Mouse (Mus musculus): ENCODE data around the gene Lamb2. TPM values are rescaled to one million over a fixed set of nuclear protein-coding genes. Genes with fewer than 3 reads are reported as not detected.

The Lamb2 gene
- polyA plus RNA-seq, 1 experiment from 2014 or later: 37.9 TPM

GRCm38 (mm10) chr9:108452291-108452906, 27.1 kb upstream of the Lamb2 start:
- peak; percentile 83 for ATAC-seq (ENCODE audit: low FRiP score)
- Histone ChIP-seq H3K4me2 (peak overlapping the region; percentile 84), H3K27ac (peak overlapping the region; percentile 95), H3K4me3 (replicated peaks) (peak overlapping the region; percentile 53), H3K9me3 (no peaks in the 10 kb centered on the region), H3K4me1 (peaks cover 46% of the 10 kb centered on the region), H3K9ac (peak overlapping the region; percentile 66), H3K27me3 (0 out of 2 replicates have a peak, but pooled peaks cover 3% of the 10 kb centered on the region), H3K36me3 (replicated peaks) (peaks cover 18% of the 10 kb centered on the region)
- WGBS: under 1% methylated on average over 40 of the region's 40 CpGs

GRCm38 (mm10) chr9:108452911-108453310, 26.6 kb upstream of the Lamb2 start:
- H3K4me3 ChIP-seq (replicated peaks): peak overlapping the region; percentile 53
- H3K9me3 ChIP-seq: no peaks in the 10 kb centered on the region
- peak overlapping the region; percentile 95 for H3K27ac ChIP-seq
- H3K36me3 ChIP-seq (replicated peaks): peaks cover 13% of the 10 kb centered on the region
- peaks cover 46% of the 10 kb centered on the region for H3K4me1 ChIP-seq
- WGBS: 47% methylated on average over 6 of the region's 6 CpGs
- ATAC-seq (ENCODE audit: low FRiP score): peak; percentile 6; the same call in 1 of the 2 replicates
- peak overlapping the region; percentile 66; the same call in 1 of the 2 replicates for H3K9ac ChIP-seq
- H3K27me3 ChIP-seq: 0 out of 2 replicates have a peak, but pooled peaks cover 3% of the 10 kb centered on the region
- H3K4me2 ChIP-seq: peak overlapping the region; percentile 84

GRCm38 (mm10) chr9:108453458-108453857, 26.1 kb upstream of the Lamb2 start:
- no peak overlapping the region for H3K4me3 ChIP-seq (replicated peaks)

GRCm38 (mm10) chr9:108454429-108454828, 25.1 kb upstream of the Lamb2 start:
- H3K4me1 ChIP-seq: peaks cover 37% of the 10 kb centered on the region
- WGBS: 86% methylated on average over 6 of the region's 6 CpGs
- 0 out of 2 replicates have a peak, but pooled peaks cover 10% of the 10 kb centered on the region for H3K27me3 ChIP-seq
- no peak for ATAC-seq (ENCODE audit: low FRiP score)
- no peak overlapping the region for H3K9ac ChIP-seq
- H3K9me3 ChIP-seq: no peaks in the 10 kb centered on the region
- H3K4me2 ChIP-seq: no peak overlapping the region
- no peak overlapping the region for H3K4me3 ChIP-seq (replicated peaks)
- no peaks in the 10 kb centered on the region for H3K36me3 ChIP-seq (replicated peaks)
- H3K27ac ChIP-seq: no peak overlapping the region

More at GRCm38 (mm10) chr9:108453458-108453857, 26.1 kb upstream of the Lamb2 start:
- H3K27ac ChIP-seq: no peak overlapping the region
- 0 out of 2 replicates have a peak, but pooled peaks cover 3% of the 10 kb centered on the region for H3K27me3 ChIP-seq
- H3K36me3 ChIP-seq (replicated peaks): peaks cover 7% of the 10 kb centered on the region
- H3K4me1 ChIP-seq: peaks cover 46% of the 10 kb centered on the region
- ATAC-seq (ENCODE audit: low FRiP score): no peak
- peak overlapping the region; percentile 84; the same call in 1 of the 2 replicates for H3K4me2 ChIP-seq
- H3K9me3 ChIP-seq: no peaks in the 10 kb centered on the region
- H3K9ac ChIP-seq: no peak overlapping the region
- 81% methylated on average over 4 of the region's 4 CpGs for WGBS

- Histone ChIP-seq H3K27ac (no peak overlapping the region), H3K36me3 (replicated peaks) (no peaks in the 10 kb centered on the region), H3K9me3 (no peaks in the 10 kb centered on the region), H3K4me2 (no peak overlapping the region), H3K4me1 (peaks cover 23% of the 10 kb centered on the region), H3K4me3 (replicated peaks) (no peak overlapping the region), H3K27me3 (0 out of 2 replicates have a peak, but pooled peaks cover 11% of the 10 kb centered on the region), H3K9ac (no peak overlapping the region)
- no peak for ATAC-seq (ENCODE audit: low FRiP score)
- WGBS: 81% methylated on average over 12 of the region's 12 CpGs
Observed at GRCm38 (mm10) chr9:108455747-108456571, 23.6 kb upstream of the Lamb2 start.

- 0 out of 2 replicates have a peak, but pooled peaks cover 11% of the 10 kb centered on the region for H3K27me3 ChIP-seq
- H3K9me3 ChIP-seq: no peaks in the 10 kb centered on the region
- H3K36me3 ChIP-seq (replicated peaks): no peaks in the 10 kb centered on the region
- no peak overlapping the region for H3K27ac ChIP-seq
- no peak overlapping the region for H3K9ac ChIP-seq
- no peak overlapping the region for H3K4me3 ChIP-seq (replicated peaks)
- ATAC-seq (ENCODE audit: low FRiP score): no peak
- H3K4me2 ChIP-seq: no peak overlapping the region
- peaks cover 23% of the 10 kb centered on the region for H3K4me1 ChIP-seq
- WGBS: 88% methylated on average over 10 of the region's 10 CpGs
Observed at GRCm38 (mm10) chr9:108456953-108457352, 22.6 kb upstream of the Lamb2 start.

- WGBS: 90% methylated on average over 1 of the region's 1 CpGs
- H3K4me2 ChIP-seq: peak overlapping the region; percentile 87
- peaks cover 13% of the 10 kb centered on the region for H3K4me1 ChIP-seq
- no peak overlapping the region for H3K9ac ChIP-seq
- H3K27me3 ChIP-seq: 0 out of 2 replicates have a peak, but pooled peaks cover 11% of the 10 kb centered on the region
- H3K9me3 ChIP-seq: no peaks in the 10 kb centered on the region
- no peak for ATAC-seq (ENCODE audit: low FRiP score)
- H3K27ac ChIP-seq: peak overlapping the region; percentile 82; the same call in 1 of the 2 replicates
- H3K4me3 ChIP-seq (replicated peaks): peak overlapping the region; percentile 95
- H3K36me3 ChIP-seq (replicated peaks): peaks cover 20% of the 10 kb centered on the region
Observed at GRCm38 (mm10) chr9:108459939-108460318, 19.6 kb upstream of the Lamb2 start.

- H3K4me2 ChIP-seq: peak within 1 kb of the TSS; percentile 87
- H3K9me3 ChIP-seq: no peaks in the 10 kb centered on the region
- peak within 1 kb of the TSS; percentile 95 for H3K4me3 ChIP-seq (replicated peaks)
- H3K36me3 ChIP-seq (replicated peaks): peaks cover 26% of the 10 kb centered on the region
- peak within 1 kb of the TSS; percentile 91 for H3K9ac ChIP-seq
- 0 out of 2 replicates have a peak, but pooled peaks cover 11% of the 10 kb centered on the region for H3K27me3 ChIP-seq
- H3K4me1 ChIP-seq: peaks cover 13% of the 10 kb centered on the region
- H3K27ac ChIP-seq: peak within 1 kb of the TSS; percentile 82
- ATAC-seq (ENCODE audit: low FRiP score): peak; percentile 86
- under 1% methylated on average over 51 of the region's 52 CpGs for WGBS
Observed at GRCm38 (mm10) chr9:108460319-108461178, 19.0 kb upstream of the Lamb2 start, which contains the start of gene Ccdc71. Ccdc71 (plus strand) TSS chr9:108460527.

- H3K36me3 ChIP-seq (replicated peaks): peaks cover 33% of the 10 kb centered on the region
- WGBS: 28% methylated on average over 11 of the region's 11 CpGs
- H3K4me1 ChIP-seq: peaks cover 13% of the 10 kb centered on the region
- peak within 1 kb of the TSS; percentile 82 for H3K27ac ChIP-seq
- peak; percentile 30; the same call in 1 of the 2 replicates for ATAC-seq (ENCODE audit: low FRiP score)
- peak within 1 kb of the TSS; percentile 91 for H3K9ac ChIP-seq
- H3K4me2 ChIP-seq: peak within 1 kb of the TSS; percentile 87
- 0 out of 2 replicates have a peak, but pooled peaks cover 8% of the 10 kb centered on the region for H3K27me3 ChIP-seq
- H3K9me3 ChIP-seq: no peaks in the 10 kb centered on the region
- peak within 1 kb of the TSS; percentile 95 for H3K4me3 ChIP-seq (replicated peaks)
Observed at GRCm38 (mm10) chr9:108461181-108461631, 18.3 kb upstream of the Lamb2 start, which contains the start of gene Klhdc8b. Klhdc8b (minus strand) TSS chr9:108461581.

GRCm38 (mm10) chr9:108461675-108462074, 17.9 kb upstream of the Lamb2 start:
- Histone ChIP-seq H3K9ac (no peak overlapping the region; the same call in 1 of the 2 replicates), H3K4me3 (replicated peaks) (peak overlapping the region; percentile 95), H3K27ac (no peak overlapping the region), H3K4me2 (peak overlapping the region; percentile 87), H3K36me3 (replicated peaks) (peaks cover 37% of the 10 kb centered on the region), H3K27me3 (0 out of 2 replicates have a peak, but pooled peaks cover 8% of the 10 kb centered on the region), H3K9me3 (no peaks in the 10 kb centered on the region), H3K4me1 (peaks cover 13% of the 10 kb centered on the region)
- ATAC-seq (ENCODE audit: low FRiP score): no peak
- 88% methylated on average over 5 of the region's 5 CpGs for WGBS

- Histone ChIP-seq H3K4me1 (peaks cover 13% of the 10 kb centered on the region), H3K27ac (no peak overlapping the region), H3K4me3 (replicated peaks) (no peak overlapping the region), H3K4me2 (no peak overlapping the region), H3K36me3 (replicated peaks) (peaks cover 41% of the 10 kb centered on the region), H3K9me3 (no peaks in the 10 kb centered on the region), H3K27me3 (0 out of 2 replicates have a peak, but pooled peaks cover 8% of the 10 kb centered on the region), H3K9ac (no peak overlapping the region)
- WGBS: 97% methylated on average over 10 of the region's 10 CpGs
- no peak for ATAC-seq (ENCODE audit: low FRiP score)
Observed at GRCm38 (mm10) chr9:108462192-108462591, 17.3 kb upstream of the Lamb2 start.
